In the genomic region with DNA sequence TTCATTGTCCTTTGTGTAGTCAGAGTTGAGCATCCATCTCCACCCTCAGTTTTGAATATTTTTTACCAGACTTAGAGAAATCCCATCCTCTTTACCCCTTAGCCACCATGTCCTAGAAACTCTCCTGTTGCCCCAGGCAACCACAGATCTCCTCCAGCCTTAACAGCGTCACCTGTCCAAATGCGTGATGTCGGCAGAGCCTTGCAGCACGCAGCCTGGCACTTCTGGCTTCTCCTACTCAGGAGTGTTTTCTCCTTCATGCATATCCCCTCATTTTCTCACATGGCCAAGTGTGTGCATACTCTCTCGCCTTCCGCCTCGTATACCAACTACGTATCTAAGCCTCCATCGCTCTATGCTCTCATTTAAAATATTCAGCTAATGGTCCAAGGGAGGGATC, we compare ENCODE assay signal across 29 mouse cellular contexts. TPM values are rescaled to one million over a fixed set of nuclear protein-coding genes. Genes with fewer than 3 reads are reported as not detected.
DNase-seq lines count a peak whose midpoint lies in the region; ATAC-seq lines count a peak whose summit lies in the region.
"Had no signal": no experiment of that assay in that cellular context is flagged by ENCODE, and none has a peak within 500 bp of the region (broad histone marks: within the 10 kb centered on the region; RNA-seq: fewer than 3 reads in every experiment).

No protein-coding gene starts in this region.

- peaks cover 13% of the 10 kb centered on the region for H3K4me1 ChIP-seq in neural tube, embryonic 15.5 days

- H3K9me3 ChIP-seq in neural tube, embryonic 15.5 days (replicated peaks) = no peaks in the 10 kb centered on the region
- H3K9me3 ChIP-seq: embryonic facial prominence, embryonic 12.5 days; embryonic facial prominence, embryonic 15.5 days; hindbrain, embryonic 12.5 days; hindbrain, embryonic 15.5 days had no signal

- no peak overlapping the region for H3K27ac ChIP-seq in neural tube, embryonic 15.5 days (replicated peaks)
- H3K27ac ChIP-seq: embryonic facial prominence, embryonic 12.5 days; embryonic facial prominence, embryonic 15.5 days; heart, adult 2 months; hindbrain, embryonic 12.5 days; hindbrain, embryonic 15.5 days had no signal

- H3K4me3 ChIP-seq in neural tube, embryonic 15.5 days (replicated peaks) = no peak overlapping the region
- H3K4me3 ChIP-seq: embryonic facial prominence, embryonic 12.5 days; embryonic facial prominence, embryonic 15.5 days; heart, adult 2 months; hindbrain, embryonic 12.5 days; hindbrain, embryonic 15.5 days had no signal

- H3K36me3 ChIP-seq in neural tube, embryonic 15.5 days = no peaks in the 10 kb centered on the region
- H3K36me3 ChIP-seq: embryonic facial prominence, embryonic 12.5 days; embryonic facial prominence, embryonic 15.5 days; hindbrain, embryonic 12.5 days; hindbrain, embryonic 15.5 days had no signal

- no peak overlapping the region for H3K9ac ChIP-seq in neural tube, embryonic 15.5 days (replicated peaks)
- H3K9ac ChIP-seq: embryonic facial prominence, embryonic 12.5 days; embryonic facial prominence, embryonic 15.5 days; forebrain, postnatal 0 days; hindbrain, embryonic 12.5 days; hindbrain, embryonic 15.5 days had no signal

- H3K4me2 ChIP-seq in neural tube, embryonic 15.5 days = no peak overlapping the region
- H3K4me2 ChIP-seq: embryonic facial prominence, embryonic 12.5 days; embryonic facial prominence, embryonic 15.5 days; heart, embryonic 11.5 days; hindbrain, embryonic 12.5 days; hindbrain, embryonic 15.5 days had no signal

- intact Hi-C loops in left cerebral cortex, postnatal 25 days (cut with DNase I) = no loop called here

- H3K27me3 ChIP-seq in neural tube, embryonic 15.5 days (replicated peaks) = no peaks in the 10 kb centered on the region
- H3K27me3 ChIP-seq: embryonic facial prominence, embryonic 12.5 days; embryonic facial prominence, embryonic 15.5 days; hindbrain, embryonic 12.5 days; hindbrain, embryonic 15.5 days had no signal

- 91% methylated on average over 9 of the region's 9 CpGs for WGBS in neural tube, embryonic 15.5 days

- ATAC-seq in frontal cortex, adult (ENCODE audit: low TSS enrichment) = peak; percentile 85
- no peak for ATAC-seq in neural tube, embryonic 15.5 days (ENCODE audit: low FRiP score)
- ATAC-seq: activated CD4-positive, CD25-positive, alpha-beta regulatory T cell, adult 4 months; forebrain, embryonic 14.5 days; forebrain, postnatal 0 days had no signal

- no peak for DNase-seq in frontal cortex, postnatal 10 days (ENCODE audit: low spot score in 2 of 2)
- peak; percentile 18 to 53 for DNase-seq in left cerebral cortex, postnatal 25 days (ENCODE audit: low spot score in 2 of 2)
- DNase-seq in left cerebral cortex, adult 11 months (ENCODE audit: low spot score) = no peak
- DNase-seq in right cerebral cortex, postnatal 10 days (ENCODE audit: low spot score in 2 of 2) = peak; percentile 39 to 51
- no peak for DNase-seq in right cerebral cortex, postnatal 4 days
- DNase-seq in brain, adult 2 months (ENCODE audit: low read depth, low spot score) = peak; percentile 62
- DNase-seq: adrenal gland, adult 8-10 months; adrenal gland, postnatal 25 days; cerebellum, adult 18-20 months; cerebellum, adult 9-10 months; cerebellum, postnatal 14 days; forebrain, postnatal 0 days; gastrocnemius, postnatal 25 days; heart, adult 2 months had no signal

RNA-seq across cellular contexts. Expression of gene Bco1, which starts 22.8 kb away (rescaled TPM):
- not detected for total RNA-seq in left cerebral cortex, postnatal 25 days (2021)
- 0.14 and 0.40 TPM in 2 replicates for polyA plus RNA-seq in neural tube, embryonic 15.5 days (2015; fragmentation: Nextera tagmentation; extraction: Ambion mirVana)
- total RNA-seq: forebrain, postnatal 0 days; gastrocnemius, adult 8-10 months; gastrocnemius, postnatal 25 days; heart, adult 2 months; heart, postnatal 25 days had no signal
- polyA plus RNA-seq: activated CD4-positive, CD25-positive, alpha-beta regulatory T cell, adult 4 months; forebrain, embryonic 11.5 days; forebrain, embryonic 14.5 days; heart, embryonic 14.5 days; heart, postnatal 0 days had no signal

RNA-seq across cellular contexts. Expression of gene Pkd1l2, which starts 36.2 kb away (rescaled TPM):
- under 1 TPM in 1 of 2 experiments, not detected in 1; 0.07 TPM for total RNA-seq in left cerebral cortex, postnatal 25 days (2021)
- 0.10 and 0.19 TPM in 2 replicates for polyA plus RNA-seq in neural tube, embryonic 15.5 days (2015; fragmentation: Nextera tagmentation; extraction: Ambion mirVana)
- total RNA-seq: forebrain, postnatal 0 days; heart, adult 2 months; heart, postnatal 25 days; hematopoietic stem cell, adult 5-6 weeks had no signal
- polyA plus RNA-seq: embryonic facial prominence, embryonic 12.5 days; forebrain, embryonic 11.5 days; forebrain, embryonic 14.5 days; heart, adult 2 months; hindbrain, embryonic 12.5 days had no signal

RNA-seq across cellular contexts. Expression of gene Gan, which starts 39.5 kb away (rescaled TPM):
- total RNA-seq in left cerebral cortex, postnatal 25 days (2021) = 10 to 100 TPM; 16.8 to 17.9 TPM
- 2.2 and 2.3 TPM in 2 replicates for polyA plus RNA-seq in neural tube, embryonic 15.5 days (2015; fragmentation: Nextera tagmentation; extraction: Ambion mirVana)

Comparison
In these comparisons a context has a peak if more than half of its experiments do, and no peak if none do; other contexts are left out.
1. DNase-seq: peak in left cerebral cortex, postnatal 25 days (2 of 2), right cerebral cortex, postnatal 10 days (2 of 2) and brain, adult 2 months (single experiment); none in frontal cortex, postnatal 10 days (0 of 2), left cerebral cortex, adult 11 months (single experiment) and right cerebral cortex, postnatal 4 days (single experiment).